Mouse (Mus musculus) CH12.LX (cell line): ENCODE measurements around the gene Grk6. TPM values are rescaled to one million over a fixed set of nuclear protein-coding genes. Genes with fewer than 3 reads are reported as not detected.

Experiments
- DNase-seq: peaks from one replicate; pipeline ENCODE4 v3.0.0-alpha.2; 2013; ENCODE audit errors: extremely low read depth
- H3K27ac ChIP-seq: 2 replicates; pipeline ENCODE4 v1.5.1; 2012; ENCODE audit warnings: low read depth, mild to moderate bottlenecking, control low read depth, moderate library complexity; ENCODE audit not compliant: insufficient read depth
- H3K27me3 ChIP-seq: replicated peaks from 2 replicates; pipeline ENCODE3; 2012; ENCODE audit warnings: inconsistent platforms
- H3K36me3 ChIP-seq, 2 experiments: replicated peaks in 1 of 2; 2 replicates each; pipeline versions ENCODE3 to v1.6.1; 2012; ENCODE audit warnings: inconsistent platforms in 1 of 2, low read length in 1 of 2, mild to moderate bottlenecking in 1 of 2, mixed read lengths in 1 of 2, moderate library complexity in 1 of 2; ENCODE audit not compliant: control insufficient read depth in 1 of 2, insufficient read depth in 1 of 2
- H3K4me1 ChIP-seq, 2 experiments: 2 replicates each; pipeline ENCODE4 v1.6.1; 2012; ENCODE audit warnings: inconsistent platforms in 1 of 2, moderate library complexity in 1 of 2; ENCODE audit not compliant: insufficient read depth in 2 of 2, control insufficient read depth in 1 of 2
- H3K4me2 ChIP-seq: 2 replicates; pipeline ENCODE4 v1.6.1; 2012; ENCODE audit warnings: low read depth, mild to moderate bottlenecking, control low read depth; ENCODE audit not compliant: poor library complexity, insufficient read depth, severe bottlenecking
- H3K4me3 ChIP-seq, 3 experiments: fragments of 150-350 bp in 1 of 3; sonication (generic) in 1 of 3; replicated peaks in 1 of 3; 2 replicates each; pipeline versions ENCODE3 to v1.5.1; 2011 to 2012; ENCODE audit warnings: low read depth in 2 of 3, low read length in 2 of 3, mild to moderate bottlenecking in 2 of 3, moderate library complexity in 2 of 3, control low read depth in 1 of 3, improper control_type of control experiment in 1 of 3, inconsistent platforms in 1 of 3, mixed read lengths in 1 of 3; ENCODE audit not compliant: poor library complexity in 1 of 3
- H3K79me2 ChIP-seq: replicated peaks from 2 replicates; pipeline ENCODE4 v1.6.1; 2012; ENCODE audit warnings: mild to moderate bottlenecking, moderate library complexity; ENCODE audit not compliant: control insufficient read depth, poor library complexity, insufficient read depth, severe bottlenecking; ENCODE audit errors: extremely low read depth
- H3K9ac ChIP-seq: 2 replicates; pipeline ENCODE4 v1.6.1; 2012; ENCODE audit warnings: low read depth, mild to moderate bottlenecking, control low read depth, moderate library complexity; ENCODE audit not compliant: insufficient read depth
- H3K9me3 ChIP-seq: replicated peaks from 2 replicates; pipeline ENCODE3; 2012; ENCODE audit warnings: low read length, inconsistent platforms, mixed read lengths
- BHLHE40 ChIP-seq: IDR thresholded peaks from 2 replicates; pipeline ENCODE4 v1.6.1; 2011; ENCODE audit warnings: mild to moderate bottlenecking, low read depth, low read length, improper control_type of control experiment
- CHD1 ChIP-seq: IDR thresholded peaks from 2 replicates; pipeline ENCODE4 v1.6.1; 2012; ENCODE audit warnings: low read depth, low read length, improper control_type of control experiment, inconsistent platforms
- CHD2 ChIP-seq: IDR thresholded peaks from 2 replicates; pipeline ENCODE4 v1.6.1; 2011; ENCODE audit warnings: low read length, improper control_type of control experiment
- E2F4 ChIP-seq: IDR thresholded peaks from 2 replicates; pipeline ENCODE4 v1.6.1; 2011; ENCODE audit warnings: low read depth, low read length, improper control_type of control experiment; ENCODE audit not compliant: insufficient replicate concordance
- ELF1 ChIP-seq: IDR thresholded peaks from 2 replicates; pipeline ENCODE4 v1.6.1; 2014; ENCODE audit warnings: low read depth, mild to moderate bottlenecking, inconsistent platforms, low read length, improper control_type of control experiment
- EP300 ChIP-seq: IDR thresholded peaks from 2 replicates; pipeline ENCODE4 v1.6.1; 2011; ENCODE audit warnings: low read length, improper control_type of control experiment
- ETS1 ChIP-seq: conservative IDR thresholded peaks from 2 replicates; pipeline ENCODE4 v1.6.1; 2012; ENCODE audit warnings: low read depth, mild to moderate bottlenecking, inconsistent platforms, low read length, improper control_type of control experiment, moderate library complexity
- GABPA ChIP-seq: IDR thresholded peaks from 2 replicates; pipeline ENCODE4 v1.6.1; 2012; ENCODE audit warnings: low read depth, low read length, improper control_type of control experiment, inconsistent platforms; ENCODE audit not compliant: insufficient replicate concordance
- JUN ChIP-seq: IDR thresholded peaks from 2 replicates; pipeline ENCODE4 v1.6.1; 2011; ENCODE audit warnings: low read depth, mild to moderate bottlenecking, low read length, improper control_type of control experiment, moderate library complexity; ENCODE audit not compliant: insufficient read depth
- KAT2A ChIP-seq: IDR thresholded peaks from 2 replicates; pipeline ENCODE4 v1.6.1; 2012; ENCODE audit warnings: low read length, improper control_type of control experiment, inconsistent platforms; ENCODE audit not compliant: insufficient replicate concordance
- MAFK ChIP-seq: IDR thresholded peaks from 2 replicates; pipeline ENCODE4 v1.6.1; 2011; ENCODE audit warnings: low read length, improper control_type of control experiment; ENCODE audit not compliant: insufficient replicate concordance
- MAX ChIP-seq: IDR thresholded peaks from 2 replicates; pipeline ENCODE4 v1.6.1; 2011; ENCODE audit warnings: low read length, improper control_type of control experiment
- MAZ ChIP-seq: IDR thresholded peaks from 2 replicates; pipeline ENCODE4 v1.6.1; 2012; ENCODE audit warnings: low read depth, mild to moderate bottlenecking, inconsistent platforms, low read length, improper control_type of control experiment, moderate library complexity
- MEF2A ChIP-seq: IDR thresholded peaks from 2 replicates; pipeline ENCODE4 v1.6.1; 2014; ENCODE audit warnings: low read depth, mild to moderate bottlenecking, inconsistent platforms, low read length, improper control_type of control experiment, borderline replicate concordance
- MXI1 ChIP-seq: IDR thresholded peaks from 2 replicates; pipeline ENCODE4 v1.6.1; 2011; ENCODE audit warnings: mild to moderate bottlenecking, low read depth, low read length, improper control_type of control experiment
- NRF1 ChIP-seq: IDR thresholded peaks from 2 replicates; pipeline ENCODE4 v1.6.1; 2014; ENCODE audit warnings: low read depth, mild to moderate bottlenecking, inconsistent platforms, low read length, improper control_type of control experiment, moderate library complexity
- POLR2A ChIP-seq: IDR thresholded peaks from 2 replicates; pipeline ENCODE4 v1.6.1; 2011; ENCODE audit warnings: low read depth, mild to moderate bottlenecking, improper control_type of control experiment, low read length
- POLR2AphosphoS2 ChIP-seq: IDR thresholded peaks from 2 replicates; pipeline ENCODE4 v1.6.1; 2011; ENCODE audit warnings: low read depth, low read length, improper control_type of control experiment
- RAD21 ChIP-seq: IDR thresholded peaks from 2 replicates; pipeline ENCODE4 v1.6.1; 2011; ENCODE audit warnings: low read depth, mild to moderate bottlenecking, low read length, improper control_type of control experiment, moderate library complexity
- SIN3A ChIP-seq: IDR thresholded peaks from 2 replicates; pipeline ENCODE4 v1.6.1; 2012; ENCODE audit warnings: low read length, improper control_type of control experiment, inconsistent platforms
- SMC3 ChIP-seq: IDR thresholded peaks from 2 replicates; pipeline ENCODE4 v1.6.1; 2011; ENCODE audit warnings: low read depth, low read length, improper control_type of control experiment
- TCF12 ChIP-seq: IDR thresholded peaks from 2 replicates; pipeline ENCODE4 v1.6.1; 2014; ENCODE audit warnings: low read depth, mild to moderate bottlenecking, inconsistent platforms, low read length, improper control_type of control experiment
- USF1 ChIP-seq: IDR thresholded peaks from 2 replicates; pipeline ENCODE4 v1.6.1; 2014; ENCODE audit warnings: low read depth, mild to moderate bottlenecking, inconsistent platforms, low read length, improper control_type of control experiment
- ZKSCAN1 ChIP-seq: IDR thresholded peaks from 2 replicates; pipeline ENCODE4 v1.6.1; 2012; ENCODE audit warnings: low read depth, inconsistent platforms, low read length, improper control_type of control experiment, borderline replicate concordance
- ZMIZ1 ChIP-seq: IDR thresholded peaks from 2 replicates; pipeline ENCODE4 v1.6.1; 2012; ENCODE audit warnings: low read depth, mild to moderate bottlenecking, inconsistent platforms, low read length, improper control_type of control experiment
- dilution Hi-C: fragments of 300-500 bp; cut with MboI; formaldehyde crosslinking; loops from 2 replicates; pipeline ENCODE4 v1.14.3; 2020; ENCODE audit warnings: low sequenced_read_pairs; ENCODE audit not compliant: extremely low pct_unique_long_range_greater_than_20kb, extremely low pct_ligation_motif_present
- in situ Hi-C: fragments of 300-500 bp; cut with MboI; formaldehyde crosslinking; loops from 3 replicates; pipeline ENCODE4 v1.14.3; 2019; ENCODE audit warnings: low sequenced_read_pairs, low pct_ligation_motif_present, low pct_unique_long_range_greater_than_20kb, mixed read lengths
- polyA plus RNA-seq: library from polyadenylated mRNA; unstranded; fragments of >175 nt; gene quantifications from 2 replicates; pipeline ENCODE4 v1.2.1, GENCODE M21; 2012; ENCODE audit warnings: low read depth; ENCODE audit not compliant: insufficient read length
- total RNA-seq, 2 experiments: library from RNA; depleted of rRNA; stranded (reverse); fragments of 300-350 nt in 1 of 2; fragments of >200 nt in 1 of 2; gene quantifications; 2 replicates each; pipeline ENCODE4 v1.2.3; 2012 to 2014

The Grk6 gene
- total and polyA plus RNA-seq, 3 experiments, result 59.0 to 71.0 (median 60.1) TPM

GRCm38 (mm10) chr13:55479008-55479407 is 34.1 kb downstream of the Grk6 start:
- Histone ChIP-seq H3K27me3 (peaks cover 84% of the 10 kb centered on the region), H3K27ac (no peak overlapping the region), H3K79me2 (no peaks in the 10 kb centered on the region), H3K36me3 (no peaks in the 10 kb centered on the region), H3K4me2 (no peak overlapping the region; the same call in 1 of the 2 replicates), H3K9ac (no peak overlapping the region), H3K4me1 (peaks cover 8 to 21% of the 10 kb centered on the region in 2 experiments; a peak in 3 of 4 replicates), H3K9me3 (peaks cover 8% of the 10 kb centered on the region), H3K4me3 (no peak overlapping the region)
- in situ Hi-C loops, result loop anchor here (5.0 kb wide), 1 partner anchor 38 kb away; no protein-coding TSS in a partner anchor
- TF ChIP-seq MAX (no peak), MXI1 (no peak), SIN3A (no peak), MAZ (no peak), E2F4 (no peak), POLR2A (no peak), CHD1 (no peak), ETS1 (no peak), SMC3 (no peak), ZKSCAN1 (no peak), BHLHE40 (no peak), POLR2AphosphoS2 (no peak), ELF1 (no peak)
- dilution Hi-C loops, result no loop called here
- no peak for DNase-seq

GRCm38 (mm10) chr13:55479929-55480328 is 35.1 kb downstream of the Grk6 start:
- Histone ChIP-seq H3K36me3 (no peaks in the 10 kb centered on the region), H3K4me2 (no peak overlapping the region), H3K27me3 (peaks cover 84% of the 10 kb centered on the region)
- dilution Hi-C loops, result no loop called here
- TF ChIP-seq EP300 (no peak), NRF1 (no peak), ETS1 (no peak), RAD21 (no peak), BHLHE40 (no peak), MXI1 (no peak), MAX (no peak), KAT2A (no peak), SIN3A (no peak), MAFK (no peak), MAZ (no peak), CHD2 (no peak), JUN (no peak), MEF2A (no peak), GABPA (no peak), POLR2AphosphoS2 (no peak), USF1 (no peak), ZMIZ1 (no peak), TCF12 (no peak)
- TF ChIP-seq, all 38 proteins: peak for 0
- Histone ChIP-seq H3K4me3 (no peak overlapping the region), H3K79me2 (no peaks in the 10 kb centered on the region), H3K9me3 (peaks cover 8% of the 10 kb centered on the region), H3K27ac (no peak overlapping the region), H3K4me1 (peaks cover 8 to 21% of the 10 kb centered on the region in 2 experiments; a peak in 3 of 4 replicates), H3K9ac (no peak overlapping the region)
- in situ Hi-C loops, result loop anchor here (5.0 kb wide), 1 partner anchor 37 kb away; no protein-coding TSS in a partner anchor
- DNase-seq, result no peak
